Mouse (Mus musculus): Measurements from ENCODE around the gene Zbtb16.

DNA sequence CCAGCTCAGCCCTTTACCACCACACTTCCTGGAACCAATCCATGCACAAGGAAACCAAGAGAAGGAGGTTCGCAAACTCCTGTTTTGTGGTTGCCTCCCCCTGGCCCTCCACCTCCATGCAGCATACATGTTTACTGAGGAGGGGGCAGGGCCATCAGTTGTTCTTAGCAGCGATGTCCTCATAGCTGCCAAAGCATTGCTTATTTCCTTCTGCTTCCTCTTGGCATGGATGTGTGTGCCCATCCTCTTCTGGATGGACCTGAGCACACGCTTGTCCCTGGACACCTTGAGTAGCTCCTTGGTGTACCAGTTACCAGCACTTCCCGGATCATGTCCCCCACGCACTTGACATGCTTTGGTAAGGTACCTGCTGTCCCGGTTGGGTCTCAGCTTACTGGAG is 64.5 kb downstream of the Zbtb16 start:
- TF ChIP-seq ZNF384 (IDR thresholded peaks at IDR 0.05; ENCODE audit: low read depth, low read length) (no peak), MXI1 (IDR thresholded peaks at IDR 0.05; ENCODE audit: low read depth, low read length) (no peak)
